Mouse (Mus musculus) heart, postnatal 25 days (tissue): ENCODE results near the gene Nudt13. TPM values are rescaled to one million over a fixed set of nuclear protein-coding genes. Genes with fewer than 3 reads are reported as not detected.
"Not testable (repeated sequence)": the region's sequence is repeated elsewhere in the genome, so short reads cannot be mapped to it uniquely, and the experiment has no call there.

ENCODE experiments used
- DNase-seq: peaks from one replicate; pipeline ENCODE4 v3.0.0; 2022; ENCODE audit warnings: low spot score
- intact Hi-C: fragments of 180-260 bp; cut with DNase I; formaldehyde crosslinking; loops from one replicate; pipeline ENCODE4 v1.15.1; 2025
- total RNA-seq, 2 experiments: library from RNA; stranded (reverse); gene quantifications; 2 replicates each; pipeline ENCODE4 v1.2.3; 2021

Gene Nudt13
- total RNA-seq, result 10 to 100 TPM; 27.6 to 33.6 TPM

DNA sequence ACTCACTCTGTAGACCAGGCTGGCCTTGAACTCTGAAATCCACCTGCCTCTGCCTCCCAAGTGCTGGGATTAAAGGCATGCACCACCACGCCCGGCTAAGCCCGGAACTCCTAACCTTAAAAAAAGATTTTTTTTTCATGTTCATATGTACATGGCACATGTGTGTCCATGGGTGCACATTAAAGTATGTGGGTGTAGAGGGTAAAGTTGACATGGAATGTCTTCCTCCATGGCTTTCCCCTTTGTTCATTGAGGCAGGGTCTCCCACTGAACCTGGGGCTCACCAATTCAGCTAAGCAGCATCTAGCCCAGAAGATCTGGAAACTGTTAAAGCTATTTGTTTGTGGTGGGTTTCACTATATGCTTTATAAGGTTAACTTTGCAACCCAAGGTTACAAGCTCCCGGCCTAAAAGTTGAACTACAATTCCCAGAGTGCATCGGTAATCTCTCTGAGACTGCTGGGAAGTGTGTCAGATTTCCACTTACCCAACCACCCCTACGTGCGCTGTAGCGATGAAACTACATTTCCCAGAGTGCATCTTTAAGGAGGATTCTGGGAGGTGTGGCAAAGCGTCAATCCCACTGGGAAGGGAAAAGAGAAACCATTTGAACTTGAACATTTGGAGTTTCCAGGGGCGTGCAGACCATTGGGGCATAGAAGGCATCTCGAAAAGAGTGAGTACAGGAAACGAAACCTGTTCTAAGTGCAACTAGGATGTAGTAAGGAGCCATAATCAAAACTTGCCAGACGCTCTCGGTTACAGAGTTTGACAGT is at the start of gene Nudt13:
Nudt13 (plus strand) TSS at position 581 of the 776 bp plus-strand sequence.
- intact Hi-C loops, result no loop called here
- peak; percentile 80 for DNase-seq

DNA sequence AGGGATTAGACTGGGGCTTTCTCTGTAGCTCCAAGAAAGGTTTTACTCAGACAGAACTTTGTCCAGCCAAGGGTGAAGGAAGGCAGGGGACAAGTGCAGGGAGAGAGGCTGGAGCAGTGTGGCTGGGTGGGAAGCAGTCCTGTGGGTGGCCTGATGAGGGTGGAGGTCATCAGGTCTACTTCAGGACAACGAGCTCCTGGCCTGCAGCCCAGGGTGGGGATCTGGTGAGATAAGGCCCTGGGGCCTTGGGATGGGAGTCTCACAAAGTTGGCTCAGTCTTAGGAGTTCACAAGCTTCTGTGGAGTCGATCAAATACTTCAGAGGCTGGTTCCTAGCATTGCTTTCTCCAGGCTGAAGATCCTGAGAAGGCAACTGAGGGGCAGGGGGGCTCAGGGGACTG is 49.2 kb upstream of the Nudt13 start:
- intact Hi-C loops, result no loop called here
- DNase-seq, result no peak

DNA sequence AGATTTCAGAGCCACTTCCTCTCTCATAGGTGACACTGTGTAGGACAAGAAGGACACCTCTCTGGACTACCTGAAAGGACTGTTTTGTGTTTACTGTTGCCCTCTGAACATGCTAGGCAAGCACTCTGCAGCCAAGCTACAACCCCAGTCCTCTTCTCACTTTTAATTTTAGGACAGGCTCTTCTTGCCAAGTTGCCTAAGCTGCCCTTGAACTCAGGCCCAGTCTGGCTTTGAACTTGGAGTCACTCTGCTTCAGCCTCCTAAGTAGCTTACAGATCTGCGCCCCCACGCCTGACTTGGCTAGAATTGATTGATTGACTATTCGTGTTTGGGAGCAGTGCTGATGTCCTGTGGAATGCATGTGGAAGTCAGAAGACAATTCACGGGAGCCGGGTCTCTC is 48.6 kb upstream of the Nudt13 start:
- no peak for DNase-seq
- intact Hi-C loops, result no loop called here

DNA sequence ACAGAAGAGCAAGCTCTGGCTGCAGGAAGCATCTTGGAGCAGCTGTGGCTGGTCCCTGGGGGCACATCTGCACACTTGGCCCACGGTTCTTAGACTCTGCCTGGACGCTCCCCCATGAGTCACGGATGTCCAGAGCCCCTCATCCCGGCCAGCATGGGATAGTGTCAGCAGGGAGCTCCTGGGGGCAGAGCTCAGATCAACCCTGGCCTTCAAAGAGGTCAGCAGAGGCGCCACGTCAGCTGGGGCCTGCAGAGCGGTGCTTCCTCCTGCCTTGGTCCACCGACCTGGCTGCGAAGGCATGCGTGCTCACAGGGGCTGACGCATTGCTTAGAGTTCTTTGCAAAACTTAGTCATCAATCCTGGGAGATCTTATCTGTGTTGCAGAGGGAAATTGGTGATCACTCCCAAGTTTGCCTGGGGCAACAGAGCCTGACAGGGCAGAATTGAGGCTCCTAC is 47.7 kb upstream of the Nudt13 start:
- DNase-seq, result peak; percentile 22
- intact Hi-C loops, result no loop called here

DNA sequence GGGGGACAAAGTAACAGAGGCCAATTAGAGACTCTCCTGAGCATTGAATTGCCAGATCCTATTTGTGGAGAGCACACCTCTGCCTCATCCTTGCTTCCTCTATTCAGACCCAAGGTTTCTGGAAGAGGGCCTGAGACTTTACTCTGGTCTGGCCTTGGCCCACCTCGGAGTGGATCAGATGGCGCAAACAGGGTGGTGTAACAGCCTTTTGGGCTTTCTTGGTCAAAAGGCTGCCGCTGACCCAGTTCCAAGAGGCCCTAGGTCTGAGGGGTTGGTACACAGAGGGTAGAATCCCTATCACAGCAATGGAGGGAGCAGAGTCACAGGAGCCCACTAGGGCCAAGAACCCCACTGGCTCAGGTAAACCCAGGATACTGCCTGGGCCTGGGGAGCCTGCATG is 46.5 kb upstream of the Nudt13 start:
- no peak for DNase-seq
- intact Hi-C loops, result no loop called here

DNA sequence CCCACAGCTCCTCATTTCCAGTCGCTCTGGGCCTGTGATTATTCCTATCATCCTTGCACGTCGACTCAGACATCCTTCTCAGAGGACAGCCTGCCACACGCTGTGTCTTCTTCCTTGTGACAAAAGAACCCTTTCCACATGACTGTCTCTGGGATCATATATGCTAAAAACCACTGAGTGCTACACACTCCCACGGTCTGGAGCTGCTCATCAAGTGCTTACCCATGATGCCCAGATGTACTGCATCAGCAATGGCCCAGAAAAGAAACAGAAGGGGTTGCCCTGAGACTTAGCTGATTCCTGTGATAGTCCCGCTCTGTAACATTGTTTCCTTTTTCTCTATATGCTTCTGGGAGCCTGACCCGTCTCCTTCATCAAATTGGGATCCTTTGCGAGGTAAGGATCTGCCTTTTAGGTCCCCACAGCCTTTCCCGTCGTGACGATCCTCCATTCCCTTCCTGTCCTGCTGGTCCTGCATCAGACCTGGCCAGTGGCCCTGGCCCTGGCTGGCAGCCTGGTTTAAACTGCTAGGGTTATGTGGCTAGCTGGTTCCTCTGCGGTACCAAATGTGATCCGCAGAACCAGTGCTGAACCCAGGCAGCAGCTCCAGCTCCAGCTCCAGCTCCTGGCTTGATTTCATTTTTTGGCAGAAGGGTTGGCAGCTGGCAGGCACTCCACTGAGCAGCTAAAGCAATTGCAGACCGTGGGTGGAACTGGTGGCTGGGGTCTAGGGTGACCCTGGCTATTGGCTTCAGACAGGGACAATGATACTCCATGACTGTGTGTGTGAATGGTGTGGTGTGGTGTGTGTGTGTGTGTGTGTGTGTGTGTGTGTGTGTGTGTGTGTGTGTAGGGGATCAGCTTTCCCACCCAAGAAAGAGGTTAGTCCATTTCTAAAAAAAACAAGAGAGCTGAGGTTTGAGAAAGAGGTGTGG is 44.0 kb upstream of the Nudt13 start:
- no peak for DNase-seq
- intact Hi-C loops, result no loop called here

DNA sequence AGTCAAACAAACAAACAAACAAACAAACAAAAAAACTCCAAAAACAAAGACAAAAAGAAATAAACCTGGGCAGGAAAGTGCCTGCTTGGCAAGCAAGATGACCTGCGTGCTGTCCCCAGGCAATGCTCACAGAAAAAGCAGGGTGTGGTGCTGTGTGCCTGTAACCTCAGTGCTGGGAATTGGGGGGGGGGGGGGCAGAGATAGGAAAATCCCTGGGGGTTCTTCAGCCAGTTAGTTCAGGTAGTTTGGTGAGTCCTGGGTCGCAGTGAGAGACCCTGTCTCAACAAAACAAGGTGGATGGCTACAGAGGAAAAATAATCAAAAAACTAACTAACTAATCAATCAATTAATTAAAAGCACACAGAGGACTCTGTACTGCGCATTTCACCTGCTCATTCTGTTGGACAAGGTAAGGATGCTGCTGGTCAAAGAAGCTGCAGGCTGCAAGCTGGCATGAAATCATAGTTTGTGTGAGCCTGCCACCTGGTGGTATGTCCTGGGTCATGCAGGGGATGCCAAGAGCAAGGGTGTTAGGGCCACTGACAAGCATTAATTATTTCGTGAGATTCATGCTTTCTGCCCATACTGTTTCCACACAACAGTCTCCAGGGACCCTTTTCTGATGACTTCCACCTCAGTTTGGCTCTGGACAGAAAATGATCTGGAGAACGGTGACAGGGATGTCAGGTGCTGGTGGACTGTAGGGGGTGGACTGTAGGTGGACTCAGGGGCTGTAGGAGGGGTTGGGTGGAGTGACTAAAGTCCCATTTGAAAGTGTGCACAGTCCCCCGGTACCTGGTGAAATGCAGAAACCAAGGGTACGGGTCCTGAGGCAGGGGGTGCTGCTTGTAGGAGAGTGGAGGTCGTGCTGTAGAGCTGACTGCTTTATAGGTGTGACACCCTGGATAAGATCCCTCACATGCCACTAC is 36.0 kb upstream of the Nudt13 start:
- intact Hi-C loops, result loop anchor here (1.0 to 2.0 kb wide), 3 partner anchors 144 to 420 kb away; no protein-coding TSS in a partner anchor
- no peak for DNase-seq

DNA sequence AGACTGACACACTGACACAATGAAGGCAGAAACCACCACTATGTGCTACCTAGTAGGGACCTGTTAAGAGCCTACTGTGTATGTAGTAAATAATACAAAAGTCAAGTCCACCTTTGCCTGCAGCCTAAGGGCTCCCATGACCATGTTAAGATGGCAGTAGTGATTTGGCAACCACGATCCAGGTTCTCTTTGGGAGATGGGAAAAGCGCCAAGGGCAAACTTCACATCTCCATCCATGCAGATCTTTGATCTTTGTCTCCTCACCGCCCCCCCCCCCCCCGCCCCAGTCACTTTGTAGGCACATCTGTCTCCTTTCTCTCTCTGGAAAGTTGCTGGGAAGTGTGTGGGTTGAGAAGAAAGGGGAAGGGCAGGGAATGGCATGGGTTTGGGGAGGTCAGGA is 32.2 kb upstream of the Nudt13 start:
- DNase-seq, result no peak
- intact Hi-C loops, result no loop called here

DNA sequence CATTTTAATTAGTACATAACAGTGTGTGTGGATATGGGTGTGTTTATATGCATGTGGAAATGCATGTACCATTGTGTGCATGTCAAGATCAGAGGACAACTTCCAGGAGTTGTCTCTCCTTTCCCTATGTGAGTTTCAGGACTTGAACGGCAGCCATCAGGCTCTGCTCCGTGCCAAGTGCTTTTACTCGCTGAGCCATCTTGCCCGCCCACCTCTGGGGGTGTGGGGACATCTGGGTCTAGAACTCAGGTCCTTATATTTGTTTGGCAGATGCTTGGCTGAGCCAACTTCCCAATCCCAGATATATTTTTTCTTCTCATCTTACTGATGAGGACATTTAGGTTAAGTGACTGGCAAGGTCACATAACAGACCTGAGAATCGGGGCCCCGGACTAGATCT is 26.1 kb upstream of the Nudt13 start:
- intact Hi-C loops, result no loop called here
- DNase-seq, result no peak

DNA sequence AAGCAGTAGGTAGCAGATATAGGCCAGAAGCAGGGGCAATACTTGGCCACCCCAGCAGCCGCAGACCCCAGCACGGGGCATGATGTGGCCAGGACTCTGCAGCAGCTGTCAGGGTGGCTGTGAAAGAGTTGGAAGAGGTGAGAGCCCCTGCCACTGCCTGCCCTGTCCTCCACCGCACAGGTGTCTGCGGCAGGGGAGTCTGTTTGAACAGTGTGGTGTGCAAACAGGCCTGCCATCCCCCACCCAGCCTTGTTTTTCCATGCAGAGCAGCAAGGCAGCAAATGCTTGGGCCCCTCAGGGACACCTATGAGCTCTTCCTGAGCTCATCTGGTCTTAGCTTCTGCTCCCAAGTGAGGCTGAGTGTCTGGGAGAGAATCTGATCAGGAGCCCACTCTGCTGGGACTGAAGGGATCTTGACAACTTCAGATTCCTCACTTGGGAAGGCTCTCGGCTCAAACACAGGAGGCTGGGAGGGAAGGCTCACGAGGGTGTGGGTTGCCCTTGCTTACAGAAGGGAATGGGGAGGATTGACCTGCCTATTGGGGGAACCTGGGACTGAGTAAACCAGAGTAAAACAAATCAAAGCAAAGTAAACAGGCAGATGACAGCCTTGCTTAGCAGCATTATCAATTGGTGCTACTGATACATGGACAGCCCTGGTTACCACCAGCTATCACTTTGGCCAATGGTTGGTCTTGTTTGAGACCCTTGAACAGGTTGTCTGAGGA is 25.3 kb upstream of the Nudt13 start, which contains the start of gene Kcnk16:
Kcnk16 (minus strand) TSS at position 118 of the 728 bp plus-strand sequence.
- intact Hi-C loops, result no loop called here

DNA sequence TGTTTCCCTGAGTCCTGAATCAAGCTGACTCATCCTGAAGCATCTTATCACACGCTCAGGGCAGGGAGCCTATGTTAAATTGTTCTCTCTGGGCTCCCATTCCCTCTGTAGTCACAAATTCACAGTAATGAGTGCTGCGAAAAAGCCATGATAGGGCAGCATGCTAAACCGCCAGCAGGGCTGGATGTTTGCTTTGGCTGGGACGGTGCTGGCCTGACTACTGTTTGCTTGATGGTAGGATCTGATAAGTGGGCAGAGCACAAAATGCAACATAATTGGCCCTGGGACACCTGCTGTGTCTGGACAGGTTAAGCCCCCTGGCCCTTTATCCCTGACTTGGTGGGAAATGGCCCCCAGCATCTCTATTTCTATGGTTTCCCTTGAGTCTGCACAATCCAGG is 3.1 kb upstream of the Nudt13 start:
- intact Hi-C loops, result no loop called here
- no peak for DNase-seq

More for the DNA sequence above, 25.3 kb upstream of the Nudt13 start, which contains the start of gene Kcnk16:
- no peak for DNase-seq

DNA sequence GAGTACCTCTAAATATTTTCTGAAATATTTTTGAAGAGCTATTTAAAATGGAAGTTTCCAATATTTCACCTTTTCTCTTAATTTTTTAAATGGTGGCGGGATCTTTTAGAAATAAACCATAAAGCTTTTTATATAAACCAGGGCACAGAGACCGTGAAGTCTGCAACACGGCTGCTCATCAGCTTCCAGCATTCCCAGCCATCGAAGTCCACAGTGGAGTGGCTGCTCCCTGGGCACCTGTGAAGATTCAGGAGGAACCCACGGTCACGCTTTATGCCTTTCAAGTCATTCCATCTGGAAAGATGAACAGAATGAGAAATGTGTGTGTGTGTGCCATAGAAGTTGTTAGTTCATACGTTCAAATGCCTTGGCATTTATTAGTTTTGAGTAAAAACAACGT is 450 bp downstream of the Nudt13 start:
- intact Hi-C loops, result no loop called here
- DNase-seq, result no peak

DNA sequence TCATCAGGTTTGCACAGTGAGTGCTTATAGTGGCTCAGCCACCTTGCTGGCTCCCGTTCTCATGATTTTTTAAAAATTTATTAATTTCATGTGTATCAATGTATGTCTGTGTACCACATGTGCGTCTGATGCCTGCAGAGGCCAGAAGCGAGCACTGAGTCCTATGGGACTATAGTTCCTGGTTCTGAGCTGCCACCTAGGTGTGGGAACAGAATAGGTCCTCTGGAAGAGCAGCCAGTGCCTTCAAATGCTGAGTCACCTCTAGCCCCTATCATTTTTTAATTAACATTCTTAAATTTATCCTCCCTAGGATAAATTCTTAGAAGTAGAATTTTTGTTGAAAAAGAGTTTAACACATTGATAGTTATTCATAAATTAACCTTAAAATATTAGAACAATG is 3.1 kb downstream of the Nudt13 start:
- intact Hi-C loops, result no loop called here
- no peak for DNase-seq

DNA sequence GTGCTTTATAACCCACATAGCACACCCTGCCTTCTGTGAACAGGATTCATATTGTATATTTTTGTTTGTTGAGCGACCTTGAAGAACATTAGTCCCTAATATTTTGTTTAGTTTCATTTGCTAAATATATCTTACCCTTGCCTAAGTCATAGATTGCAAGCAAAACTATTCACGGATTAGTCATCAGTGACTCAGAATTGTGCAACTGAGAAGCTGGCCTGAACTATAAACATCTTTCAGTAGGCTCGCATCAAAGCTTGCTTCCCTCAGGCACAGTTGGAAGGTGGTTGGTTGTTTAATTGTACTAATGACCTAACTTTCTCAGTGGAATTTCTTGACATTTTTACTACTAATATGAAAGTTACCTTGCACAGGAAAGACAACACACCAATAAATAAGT is 3.6 kb downstream of the Nudt13 start:
- intact Hi-C loops, result no loop called here
- no peak for DNase-seq

DNA sequence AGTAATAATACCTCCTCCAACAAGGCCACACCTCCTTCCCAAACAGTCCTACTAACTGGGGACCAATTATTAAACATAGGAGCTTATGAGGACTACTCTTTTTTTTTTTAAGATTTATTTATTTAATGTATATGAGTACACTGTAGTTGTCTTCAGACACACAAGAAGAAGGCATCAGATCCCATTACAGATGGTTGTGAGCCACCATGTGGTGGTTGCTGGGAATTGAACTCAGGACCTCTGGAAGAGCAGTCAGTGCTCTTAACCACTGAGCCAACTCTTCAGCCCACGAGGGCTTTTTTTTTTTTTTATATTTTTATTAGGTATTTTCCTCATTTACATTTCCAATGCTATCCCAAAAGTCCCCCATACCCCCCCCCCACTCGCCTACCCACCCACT is 10.6 kb downstream of the Nudt13 start:
- DNase-seq, intact Hi-C loops: not testable (repeated sequence)

DNA sequence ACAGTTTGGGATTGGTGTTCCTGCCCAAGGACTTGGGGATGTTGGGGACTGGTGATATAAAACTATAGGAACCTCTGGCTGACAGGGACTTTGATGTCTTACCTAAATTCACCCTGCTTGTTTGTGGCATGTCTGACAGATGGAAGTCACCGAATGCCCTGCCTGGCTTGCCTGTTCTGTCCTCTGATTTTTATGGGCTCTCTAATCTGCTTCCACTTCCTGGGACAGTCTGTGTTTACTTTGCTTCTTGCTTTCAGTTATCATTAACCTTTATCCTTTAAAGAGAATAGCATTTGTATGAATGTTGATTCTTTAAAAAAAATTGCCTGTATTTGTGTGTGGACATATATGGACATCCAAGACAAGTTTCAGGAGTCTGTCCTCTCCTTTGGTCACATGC is 20.6 kb downstream of the Nudt13 start:
- no peak for DNase-seq
- intact Hi-C loops, result no loop called here

DNA sequence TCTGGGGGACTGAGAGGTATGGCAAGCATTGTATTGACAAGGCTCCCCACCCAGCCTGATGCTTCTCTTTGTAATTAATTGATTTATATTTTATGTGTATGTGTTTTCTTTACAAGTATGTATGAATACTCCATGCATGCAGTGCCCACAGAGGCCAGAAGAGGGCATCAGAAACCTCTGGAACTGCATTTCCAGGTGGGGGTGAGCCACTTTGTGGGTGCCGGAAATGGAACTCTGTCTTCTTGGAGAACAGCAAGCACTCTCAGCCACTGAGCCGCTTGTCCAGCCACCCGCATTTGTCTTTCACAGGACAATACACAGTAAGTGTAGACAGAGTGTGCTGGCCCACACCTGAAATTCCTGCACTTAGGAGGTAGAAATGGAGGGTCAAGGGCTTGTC is 24.9 kb downstream of the Nudt13 start:
- intact Hi-C loops, result no loop called here
- no peak for DNase-seq

DNA sequence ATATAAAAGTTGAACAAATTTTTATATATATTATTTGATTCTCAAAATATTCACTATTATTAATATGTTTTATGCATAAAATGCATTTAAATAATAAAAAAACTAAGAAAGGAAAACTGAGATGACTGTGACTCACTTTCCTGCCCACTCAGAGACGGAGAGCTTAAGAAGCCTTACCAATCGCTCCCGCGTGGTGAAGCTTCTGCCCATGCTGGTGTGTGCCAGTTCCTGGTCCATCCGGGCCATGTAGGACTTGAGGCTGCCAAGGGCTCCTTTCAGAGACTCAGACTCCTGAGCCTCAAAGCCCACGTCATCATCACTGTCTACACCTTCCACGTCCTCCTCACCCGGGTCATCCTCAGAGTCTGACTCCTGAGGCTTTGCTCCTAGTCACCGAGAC is 29.7 kb downstream of the Nudt13 start:
- intact Hi-C loops, result no loop called here
- no peak for DNase-seq

DNA sequence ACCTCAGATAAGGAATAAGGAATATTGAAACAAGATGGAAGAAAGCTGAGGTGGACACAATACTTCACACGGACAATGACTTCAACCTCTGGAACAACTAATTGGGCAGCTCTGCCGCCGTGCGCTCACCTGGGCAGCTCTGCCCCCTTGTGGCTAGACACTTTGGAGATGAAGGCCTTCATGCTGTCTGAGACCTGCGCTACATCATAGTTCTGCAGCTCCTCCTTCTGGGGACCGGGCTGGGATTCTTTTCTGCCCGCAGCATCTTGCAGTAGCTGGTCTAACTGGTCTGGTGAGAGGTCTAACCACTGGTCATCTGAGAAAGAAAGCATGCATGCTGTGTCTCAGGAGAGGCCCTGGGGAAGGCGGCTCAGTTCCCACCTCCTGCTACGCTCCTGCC is 34.0 kb downstream of the Nudt13 start:
- DNase-seq, result no peak
- intact Hi-C loops, result no loop called here
